In the genomic region with DNA sequence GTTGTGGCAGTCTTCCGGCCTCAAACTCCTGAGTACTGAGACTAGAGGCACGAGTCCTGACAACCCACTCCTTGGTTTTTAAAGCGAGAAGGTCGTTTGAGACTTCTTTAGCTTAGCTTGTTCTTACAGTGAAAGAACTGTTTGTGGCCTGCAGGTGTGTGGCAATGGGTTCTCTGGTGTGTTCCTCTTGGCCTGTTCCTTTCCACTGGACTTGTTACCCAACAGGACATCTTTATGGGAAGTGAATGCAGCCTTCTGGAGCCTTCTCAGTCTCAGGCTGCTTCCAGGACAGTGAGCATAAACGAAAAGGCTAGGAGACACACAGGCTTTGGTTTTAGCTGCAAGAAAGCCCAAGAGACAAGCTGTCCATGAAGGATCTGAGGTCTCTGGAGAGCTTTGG, we compare ENCODE assay signal across 20 mouse cellular contexts.
DNase-seq lines count a peak whose midpoint lies in the region; ATAC-seq and TF ChIP-seq lines count a peak whose summit lies in the region.
"Had no signal": no experiment of that assay in that cellular context is flagged by ENCODE, and none has a peak within 500 bp of the region (broad histone marks: within the 10 kb centered on the region; RNA-seq: fewer than 3 reads in every experiment).

No protein-coding gene starts in this region.

- no peak overlapping the region for H3K9ac ChIP-seq in liver, embryonic 13.5 days
- H3K9ac ChIP-seq in liver, embryonic 11.5 days (ENCODE audit: low read depth, low read length) = no peak overlapping the region
- H3K9ac ChIP-seq: heart, embryonic 12.5 days had no signal

- 0 out of 2 replicates have a peak, but pooled peaks cover 2% of the 10 kb centered on the region for H3K4me1 ChIP-seq in liver, embryonic 13.5 days (replicated peaks)
- H3K4me1 ChIP-seq in liver, embryonic 11.5 days (replicated peaks; ENCODE audit: control insufficient read depth, insufficient read depth, low read length) = no peaks in the 10 kb centered on the region
- peaks cover 53% of the 10 kb centered on the region for H3K4me1 ChIP-seq in thymus, adult 2 months (replicated peaks; ENCODE audit: control insufficient read depth, insufficient read depth, low read length)
- H3K4me1 ChIP-seq: forebrain, embryonic 10.5 days had no signal

- no peaks in the 10 kb centered on the region for H3K27me3 ChIP-seq in liver, embryonic 13.5 days
- no peaks in the 10 kb centered on the region for H3K27me3 ChIP-seq in liver, embryonic 11.5 days (replicated peaks; ENCODE audit: control insufficient read depth, insufficient read depth, low read length)
- no peaks in the 10 kb centered on the region for H3K27me3 ChIP-seq in thymus, adult 2 months (ENCODE audit: control insufficient read depth, insufficient read depth, low read length)
- H3K27me3 ChIP-seq: heart, embryonic 12.5 days; Patski had no signal

- H3K4me3 ChIP-seq in liver, embryonic 13.5 days (replicated peaks) = no peak overlapping the region
- H3K4me3 ChIP-seq in liver, embryonic 11.5 days (ENCODE audit: low read depth, low read length) = no peak overlapping the region
- no peak overlapping the region for H3K4me3 ChIP-seq in thymus, adult 2 months (ENCODE audit: control insufficient read depth, insufficient read depth, low read length)
- H3K4me3 ChIP-seq in macrophage (ENCODE audit: inconsistent target) = no peak overlapping the region
- H3K4me3 ChIP-seq: forebrain, embryonic 10.5 days; heart, embryonic 12.5 days had no signal

- no peak for DNase-seq in liver, embryonic 13.5 days
- DNase-seq in liver, embryonic 11.5 days (ENCODE audit: low spot score) = no peak
- DNase-seq in thymus, adult 2 months = no peak
- DNase-seq in thymus, adult 18-20 months = no peak
- no peak for DNase-seq in cerebellum, postnatal 25 days
- no peak for DNase-seq in adrenal gland, postnatal 14 days
- no peak for DNase-seq in kidney, adult 8-10 months
- DNase-seq: cerebellum, adult 11 months; gastrocnemius, postnatal 25 days; heart, postnatal 4 days; left cerebral cortex, postnatal 4 days; right cerebral cortex, postnatal 25 days had no signal

- no peak for TF ChIP-seq CTCF in thymus, adult 2 months (IDR thresholded peaks at IDR 0.05; ENCODE audit: borderline replicate concordance, control insufficient read depth, extremely low read depth, insufficient read depth, low read length, poor library complexity)

- 66% methylated on average over 5 of the region's 5 CpGs for WGBS in liver, embryonic 13.5 days (ENCODE audit: insufficient replicate concordance)
- 69% methylated on average over 5 of the region's 5 CpGs for WGBS in liver, embryonic 11.5 days
- 52% methylated on average over 5 of the region's 5 CpGs for WGBS in thymus, adult 2 months
- 32% methylated on average over 5 of the region's 5 CpGs for WGBS in macrophage (ENCODE audit: missing documents)

- no peak overlapping the region for H3K4me2 ChIP-seq in liver, embryonic 13.5 days
- no peak overlapping the region for H3K4me2 ChIP-seq in liver, embryonic 11.5 days
- H3K4me2 ChIP-seq: heart, embryonic 12.5 days had no signal

- TF ChIP-seq POLR2A in thymus, adult 2 months (IDR thresholded peaks at IDR 0.05; ENCODE audit: control insufficient read depth, extremely low read depth, insufficient read depth, low read length, poor library complexity) = no peak

- 0 out of 2 replicates have a peak overlapping the region, but pooled peaks have one; percentile 23 for H3K27ac ChIP-seq in liver, embryonic 13.5 days
- no peak overlapping the region for H3K27ac ChIP-seq in liver, embryonic 11.5 days (ENCODE audit: low read depth, low read length)
- H3K27ac ChIP-seq in thymus, adult 2 months (ENCODE audit: control insufficient read depth, insufficient read depth, low read length) = peak overlapping the region; percentile 50
- H3K27ac ChIP-seq in macrophage = peak overlapping the region; percentile 76
- H3K27ac ChIP-seq: forebrain, embryonic 10.5 days; kidney, postnatal 0 days had no signal

- H3K79me2 ChIP-seq in macrophage (ENCODE audit: inconsistent target) = no peaks in the 10 kb centered on the region

- no peaks in the 10 kb centered on the region for H3K36me3 ChIP-seq in liver, embryonic 13.5 days
- no peaks in the 10 kb centered on the region for H3K36me3 ChIP-seq in liver, embryonic 11.5 days (ENCODE audit: control insufficient read depth, insufficient read depth, low read length)
- H3K36me3 ChIP-seq in thymus, adult 2 months (ENCODE audit: control insufficient read depth, insufficient read depth, low read length) = no peaks in the 10 kb centered on the region
- no peaks in the 10 kb centered on the region for H3K36me3 ChIP-seq in macrophage (ENCODE audit: inconsistent target)
- H3K36me3 ChIP-seq: forebrain, embryonic 10.5 days; heart, embryonic 12.5 days had no signal

- H3K9me3 ChIP-seq in liver, embryonic 13.5 days (replicated peaks) = no peaks in the 10 kb centered on the region
- H3K9me3 ChIP-seq in liver, embryonic 11.5 days (ENCODE audit: control insufficient read depth, low read length) = no peaks in the 10 kb centered on the region
- H3K9me3 ChIP-seq: forebrain, embryonic 10.5 days; heart, embryonic 12.5 days had no signal

- no peak for ATAC-seq in liver, embryonic 13.5 days (ENCODE audit: low read depth)
- ATAC-seq in liver, embryonic 11.5 days (replicated peaks; ENCODE audit: low FRiP score) = no peak
- ATAC-seq: activated CD4-positive, CD25-positive, alpha-beta regulatory T cell, adult 4 months; hindbrain, embryonic 16.5 days; intestine, postnatal 0 days; Patski had no signal
